Mouse (Mus musculus): ENCODE data around the gene L3mbtl2. TPM values are rescaled to one million over a fixed set of nuclear protein-coding genes. Genes with fewer than 3 reads are reported as not detected.

Gene L3mbtl2
- polyA plus RNA-seq, 1 experiment from 2014 or later = 30.3 TPM

GRCm38 (mm10) chr15:81702306-81703093 is 38.8 kb downstream of the L3mbtl2 start:
- no peak for ATAC-seq
- H3K9ac ChIP-seq (ENCODE audit: low read depth, low read length) = no peak overlapping the region
- peaks cover 13% of the 10 kb centered on the region for H3K36me3 ChIP-seq (ENCODE audit: control insufficient read depth, insufficient read depth, low read length)
- no peak overlapping the region for H3K4me2 ChIP-seq (ENCODE audit: low read length)
- H3K4me1 ChIP-seq (ENCODE audit: control insufficient read depth, insufficient read depth, low read depth, low read length) = no peaks in the 10 kb centered on the region
- no peaks in the 10 kb centered on the region for H3K9me3 ChIP-seq (ENCODE audit: control insufficient read depth, low read length)
- no peaks in the 10 kb centered on the region for H3K27me3 ChIP-seq (replicated peaks; ENCODE audit: control insufficient read depth, insufficient read depth, low read length)
- 89% methylated on average over 13 of the region's 13 CpGs for WGBS
- H3K27ac ChIP-seq (ENCODE audit: low read depth, low read length) = no peak overlapping the region
- no peak overlapping the region for H3K4me3 ChIP-seq (ENCODE audit: low read length)

DNA sequence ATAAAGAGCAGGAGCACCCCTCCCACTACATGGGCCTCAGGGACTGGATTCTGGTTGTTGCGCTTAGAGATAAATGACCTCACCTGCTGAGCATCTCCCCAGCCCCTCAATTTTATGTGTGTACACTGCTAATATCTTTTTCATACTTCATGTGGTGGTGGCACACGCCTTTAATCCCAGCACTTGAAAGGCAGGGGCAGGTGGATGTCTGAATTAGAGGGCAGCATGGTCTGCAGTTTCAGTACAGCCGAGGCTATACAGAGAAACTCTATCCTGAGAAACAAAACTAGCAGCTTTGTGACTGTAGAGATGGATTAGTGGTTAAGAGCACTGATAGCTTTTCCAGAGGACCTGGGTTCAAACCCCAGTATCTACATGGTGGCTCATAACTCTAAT is 39.4 kb downstream of the L3mbtl2 start:
- Histone ChIP-seq H3K4me1 (ENCODE audit: control insufficient read depth, insufficient read depth, low read depth, low read length) (no peaks in the 10 kb centered on the region), H3K27ac (ENCODE audit: low read depth, low read length) (no peak overlapping the region), H3K4me3 (ENCODE audit: low read length) (no peak overlapping the region), H3K36me3 (ENCODE audit: control insufficient read depth, insufficient read depth, low read length) (peaks cover 17% of the 10 kb centered on the region), H3K27me3 (replicated peaks; ENCODE audit: control insufficient read depth, insufficient read depth, low read length) (no peaks in the 10 kb centered on the region), H3K9ac (ENCODE audit: low read depth, low read length) (no peak overlapping the region), H3K9me3 (ENCODE audit: control insufficient read depth, low read length) (no peaks in the 10 kb centered on the region), H3K4me2 (ENCODE audit: low read length) (no peak overlapping the region)
- 83% methylated on average over 3 of the region's 3 CpGs for WGBS
- no peak for ATAC-seq

DNA sequence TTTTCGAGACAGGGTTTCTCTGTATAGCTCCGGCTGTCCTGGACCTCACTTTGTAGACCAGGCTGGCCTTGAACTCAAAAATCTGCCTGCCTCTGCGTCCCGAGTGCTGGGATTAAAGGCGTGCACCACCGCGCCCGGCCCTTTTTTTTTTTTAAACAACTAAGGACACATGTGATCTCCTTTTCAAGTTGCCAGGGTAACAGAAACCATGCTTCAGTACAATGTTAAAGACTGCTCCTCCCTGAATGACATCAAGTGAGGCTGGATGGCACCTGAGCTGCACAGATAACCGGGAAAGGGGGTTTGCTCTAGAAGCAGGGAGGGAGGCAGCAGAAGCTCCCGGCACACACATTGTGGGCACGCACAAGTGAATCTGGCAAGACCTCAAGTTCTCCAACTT is 45.3 kb downstream of the L3mbtl2 start:
- no peak for ATAC-seq
- 91% methylated on average over 11 of the region's 11 CpGs for WGBS
- H3K4me1 ChIP-seq (ENCODE audit: control insufficient read depth, insufficient read depth, low read depth, low read length) = no peaks in the 10 kb centered on the region

GRCm38 (mm10) chr15:81709686-81710085 is 46.0 kb downstream of the L3mbtl2 start:
- no peaks in the 10 kb centered on the region for H3K9me3 ChIP-seq (ENCODE audit: control insufficient read depth, low read length)
- no peak overlapping the region for H3K4me2 ChIP-seq (ENCODE audit: low read length)
- 100% methylated on average over 1 of the region's 1 CpGs for WGBS
- no peak overlapping the region for H3K27ac ChIP-seq (ENCODE audit: low read depth, low read length)
- H3K9ac ChIP-seq (ENCODE audit: low read depth, low read length) = no peak overlapping the region
- H3K36me3 ChIP-seq (ENCODE audit: control insufficient read depth, insufficient read depth, low read length) = peaks cover 68% of the 10 kb centered on the region
- no peaks in the 10 kb centered on the region for H3K4me1 ChIP-seq (ENCODE audit: control insufficient read depth, insufficient read depth, low read depth, low read length)
- ATAC-seq = no peak
- H3K4me3 ChIP-seq (ENCODE audit: low read length) = no peak overlapping the region
- H3K27me3 ChIP-seq (replicated peaks; ENCODE audit: control insufficient read depth, insufficient read depth, low read length) = no peaks in the 10 kb centered on the region

More for the DNA sequence above, 45.3 kb downstream of the L3mbtl2 start:
- H3K9me3 ChIP-seq (ENCODE audit: control insufficient read depth, low read length) = no peaks in the 10 kb centered on the region
- H3K27ac ChIP-seq (ENCODE audit: low read depth, low read length) = no peak overlapping the region
- no peak overlapping the region for H3K4me2 ChIP-seq (ENCODE audit: low read length)
- H3K27me3 ChIP-seq (replicated peaks; ENCODE audit: control insufficient read depth, insufficient read depth, low read length) = no peaks in the 10 kb centered on the region
- H3K4me3 ChIP-seq (ENCODE audit: low read length) = no peak overlapping the region
- H3K9ac ChIP-seq (ENCODE audit: low read depth, low read length) = no peak overlapping the region
- peaks cover 67% of the 10 kb centered on the region for H3K36me3 ChIP-seq (ENCODE audit: control insufficient read depth, insufficient read depth, low read length)

- Histone ChIP-seq H3K27ac (ENCODE audit: low read depth, low read length) (no peak overlapping the region), H3K9ac (ENCODE audit: low read depth, low read length) (no peak overlapping the region), H3K36me3 (ENCODE audit: control insufficient read depth, insufficient read depth, low read length) (peaks cover 63% of the 10 kb centered on the region), H3K27me3 (replicated peaks; ENCODE audit: control insufficient read depth, insufficient read depth, low read length) (no peaks in the 10 kb centered on the region), H3K4me2 (ENCODE audit: low read length) (no peak overlapping the region), H3K9me3 (ENCODE audit: control insufficient read depth, low read length) (no peaks in the 10 kb centered on the region), H3K4me3 (ENCODE audit: low read length) (no peak overlapping the region), H3K4me1 (ENCODE audit: control insufficient read depth, insufficient read depth, low read depth, low read length) (no peaks in the 10 kb centered on the region)
- WGBS = 69% methylated on average over 4 of the region's 4 CpGs
- ATAC-seq = no peak
These were observed 47.1 kb downstream of the L3mbtl2 start for GRCm38 (mm10) chr15:81710801-81711200.

DNA sequence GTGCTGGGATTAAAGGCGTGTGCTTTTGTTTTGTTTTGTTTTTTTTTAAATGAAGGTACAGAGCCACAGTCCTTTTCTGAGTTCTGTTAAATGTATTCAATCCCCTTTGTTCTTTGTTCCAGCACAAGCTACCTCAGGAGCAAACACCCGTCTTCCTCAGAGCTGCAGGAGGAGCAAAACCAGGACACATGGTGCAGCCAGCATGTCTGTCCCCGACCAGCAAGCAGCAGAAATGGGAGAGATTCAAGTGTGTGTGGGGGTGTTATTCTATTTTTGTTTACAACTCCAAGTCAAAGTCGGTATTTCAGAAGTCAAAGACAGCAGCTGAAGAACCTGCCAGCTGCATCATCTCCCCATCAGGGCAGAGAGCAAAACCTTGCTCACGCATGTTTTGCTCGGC is 50.1 kb downstream of the L3mbtl2 start:
- Histone ChIP-seq H3K36me3 (ENCODE audit: control insufficient read depth, insufficient read depth, low read length) (peaks cover 58% of the 10 kb centered on the region), H3K4me1 (ENCODE audit: control insufficient read depth, insufficient read depth, low read depth, low read length) (peaks cover 6% of the 10 kb centered on the region), H3K27ac (ENCODE audit: low read depth, low read length) (no peak overlapping the region), H3K4me2 (ENCODE audit: low read length) (no peak overlapping the region), H3K27me3 (replicated peaks; ENCODE audit: control insufficient read depth, insufficient read depth, low read length) (no peaks in the 10 kb centered on the region), H3K9me3 (ENCODE audit: control insufficient read depth, low read length) (no peaks in the 10 kb centered on the region), H3K4me3 (ENCODE audit: low read length) (no peak overlapping the region), H3K9ac (ENCODE audit: low read depth, low read length) (no peak overlapping the region)
- ATAC-seq = no peak
- WGBS = 89% methylated on average over 6 of the region's 6 CpGs

- Histone ChIP-seq H3K4me3 (ENCODE audit: low read length) (no peak overlapping the region), H3K27me3 (replicated peaks; ENCODE audit: control insufficient read depth, insufficient read depth, low read length) (no peaks in the 10 kb centered on the region), H3K9me3 (ENCODE audit: control insufficient read depth, low read length) (no peaks in the 10 kb centered on the region), H3K27ac (ENCODE audit: low read depth, low read length) (peak overlapping the region; percentile 73), H3K9ac (ENCODE audit: low read depth, low read length) (no peak overlapping the region; the same call in 1 of the 2 replicates), H3K36me3 (ENCODE audit: control insufficient read depth, insufficient read depth, low read length) (peaks cover 49% of the 10 kb centered on the region), H3K4me2 (ENCODE audit: low read length) (no peak overlapping the region), H3K4me1 (ENCODE audit: control insufficient read depth, insufficient read depth, low read depth, low read length) (peaks cover 6% of the 10 kb centered on the region)
- 78% methylated on average over 9 of the region's 9 CpGs for WGBS
- ATAC-seq = peak; percentile 93
These were observed 54.8 kb downstream of the L3mbtl2 start for GRCm38 (mm10) chr15:81718336-81719138.

DNA sequence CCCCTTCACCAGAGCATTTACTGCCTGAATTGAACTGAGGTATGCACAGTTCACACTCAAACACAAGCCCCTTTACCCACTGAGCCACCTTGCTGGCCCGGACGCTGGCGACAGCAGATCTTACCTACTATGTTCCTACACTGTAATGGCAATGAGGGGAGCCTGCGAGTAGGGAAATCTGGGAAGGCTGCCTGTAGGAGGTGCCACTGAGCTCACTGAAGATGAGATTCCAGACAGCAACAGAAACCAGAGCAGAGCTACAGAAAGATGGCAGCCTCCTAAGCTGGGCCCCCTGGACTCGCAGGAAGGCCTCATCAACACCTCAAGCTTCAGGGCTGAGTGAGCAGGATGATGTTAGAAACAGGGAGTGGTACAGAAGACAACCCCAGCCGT is 55.4 kb downstream of the L3mbtl2 start:
- H3K4me2 ChIP-seq (ENCODE audit: low read length) = no peak overlapping the region
- no peaks in the 10 kb centered on the region for H3K27me3 ChIP-seq (replicated peaks; ENCODE audit: control insufficient read depth, insufficient read depth, low read length)
- peaks cover 6% of the 10 kb centered on the region for H3K4me1 ChIP-seq (ENCODE audit: control insufficient read depth, insufficient read depth, low read depth, low read length)
- peaks cover 45% of the 10 kb centered on the region for H3K36me3 ChIP-seq (ENCODE audit: control insufficient read depth, insufficient read depth, low read length)
- H3K27ac ChIP-seq (ENCODE audit: low read depth, low read length) = peak overlapping the region; percentile 19
- ATAC-seq = no peak
- WGBS = 90% methylated on average over 6 of the region's 6 CpGs
- H3K4me3 ChIP-seq (ENCODE audit: low read length) = no peak overlapping the region
- no peak overlapping the region for H3K9ac ChIP-seq (ENCODE audit: low read depth, low read length)
- H3K9me3 ChIP-seq (ENCODE audit: control insufficient read depth, low read length) = no peaks in the 10 kb centered on the region

GRCm38 (mm10) chr15:81722361-81722760 is 58.7 kb downstream of the L3mbtl2 start:
- Histone ChIP-seq H3K9ac (ENCODE audit: low read depth, low read length) (no peak overlapping the region), H3K4me2 (ENCODE audit: low read length) (no peak overlapping the region), H3K4me1 (ENCODE audit: control insufficient read depth, insufficient read depth, low read depth, low read length) (peaks cover 6% of the 10 kb centered on the region), H3K9me3 (ENCODE audit: control insufficient read depth, low read length) (no peaks in the 10 kb centered on the region), H3K27me3 (replicated peaks; ENCODE audit: control insufficient read depth, insufficient read depth, low read length) (no peaks in the 10 kb centered on the region), H3K36me3 (ENCODE audit: control insufficient read depth, insufficient read depth, low read length) (peaks cover 32% of the 10 kb centered on the region), H3K4me3 (ENCODE audit: low read length) (no peak overlapping the region), H3K27ac (ENCODE audit: low read depth, low read length) (no peak overlapping the region)
- no peak for ATAC-seq
- WGBS = 96% methylated on average over 5 of the region's 5 CpGs

All from hindbrain, embryonic 16.5 days (tissue).